Mouse (Mus musculus) liver, embryonic 15.5 days (tissue): ENCODE data around the gene Tex29. TPM values are rescaled to one million over a fixed set of nuclear protein-coding genes. Genes with fewer than 3 reads are reported as not detected.

Experiments
- ATAC-seq: fragments of 200-750 bp; cut with Nextera tagmentation; 2 replicates; pipeline ENCODE4 v1.8.0; 2017; ENCODE audit warnings: moderate number of reproducible peaks, mild to moderate bottlenecking, moderate library complexity; ENCODE audit not compliant: insufficient read depth
- H3K27ac ChIP-seq: fragments of 300-500 bp; sonication (generic); replicated peaks from 2 replicates; pipeline ENCODE4 v1.5.1; 2015; ENCODE audit warnings: mild to moderate bottlenecking, inconsistent platforms
- H3K27me3 ChIP-seq: fragments of 300-500 bp; sonication (generic); 2 replicates; pipeline ENCODE4 v1.6.1; 2015; ENCODE audit warnings: mild to moderate bottlenecking, inconsistent platforms
- H3K36me3 ChIP-seq: fragments of 300-500 bp; sonication (generic); replicated peaks from 2 replicates; pipeline ENCODE4 v1.6.1; 2015; ENCODE audit warnings: moderate library complexity, mild to moderate bottlenecking, inconsistent platforms
- H3K4me1 ChIP-seq: fragments of 300-500 bp; sonication (generic); replicated peaks from 2 replicates; pipeline ENCODE4 v1.6.1; 2015; ENCODE audit warnings: inconsistent platforms
- H3K4me2 ChIP-seq: fragments of 300-500 bp; sonication (generic); 2 replicates; pipeline ENCODE4 v1.6.1; 2015; ENCODE audit warnings: moderate library complexity, mild to moderate bottlenecking, inconsistent platforms
- H3K4me3 ChIP-seq: fragments of 300-500 bp; sonication (generic); replicated peaks from 2 replicates; pipeline ENCODE4 v1.5.1; 2015; ENCODE audit warnings: mild to moderate bottlenecking, inconsistent platforms
- H3K9ac ChIP-seq: fragments of 300-500 bp; sonication (generic); 2 replicates; pipeline ENCODE4 v1.6.1; 2015; ENCODE audit warnings: moderate library complexity, mild to moderate bottlenecking, inconsistent platforms
- H3K9me3 ChIP-seq: fragments of 300-500 bp; sonication (generic); replicated peaks from 2 replicates; pipeline ENCODE4 v1.6.1; 2016; ENCODE audit warnings: inconsistent platforms
- WGBS: fragments of 180-500 bp; shearing (Covaris S2); methylation state at CpG from one replicate; pipeline ENCODE4 v1.1.7; 2015; ENCODE audit warnings: mixed read lengths; ENCODE audit not compliant: insufficient replicate concordance; 5-methylcytosine and 5-hydroxymethylcytosine counted together
- polyA plus RNA-seq: library from polyadenylated mRNA; unstranded; fragments of >200 nt; fragmentation: Nextera tagmentation; extraction: Ambion mirVana; gene quantifications from 2 replicates; pipeline ENCODE4 v1.2.1, GENCODE M21; 2015

Gene Tex29
- polyA plus RNA-seq, 1 experiment from 2014 or later, result not detected

- H3K4me1 ChIP-seq, result peaks cover 7% of the 10 kb centered on the region; the same call in 1 of the 2 replicates
- no peak overlapping the region for H3K4me3 ChIP-seq
- H3K36me3 ChIP-seq, result peaks cover 65% of the 10 kb centered on the region
- H3K27me3 ChIP-seq, result no peaks in the 10 kb centered on the region
- H3K4me2 ChIP-seq, result no peak overlapping the region
- ATAC-seq, result no peak
- H3K9ac ChIP-seq, result no peak overlapping the region
- H3K9me3 ChIP-seq, result no peaks in the 10 kb centered on the region
- no peak overlapping the region for H3K27ac ChIP-seq
- WGBS, result 89% methylated on average over 5 of the region's 5 CpGs
These were observed 29.8 kb upstream of the Tex29 start for GRCm38 (mm10) chr8:11810426-11810825.

- H3K4me2 ChIP-seq, result no peak overlapping the region
- no peaks in the 10 kb centered on the region for H3K27me3 ChIP-seq
- H3K4me3 ChIP-seq, result no peak overlapping the region
- peaks cover 73% of the 10 kb centered on the region for H3K36me3 ChIP-seq
- H3K9ac ChIP-seq, result no peak overlapping the region
- H3K27ac ChIP-seq, result no peak overlapping the region
- ATAC-seq, result no peak
- no peaks in the 10 kb centered on the region for H3K9me3 ChIP-seq
- H3K4me1 ChIP-seq, result peaks cover 7% of the 10 kb centered on the region; the same call in 1 of the 2 replicates
- WGBS, result 75% methylated on average over 7 of the region's 7 CpGs
These were observed 26.5 kb upstream of the Tex29 start for GRCm38 (mm10) chr8:11813801-11814200.

DNA sequence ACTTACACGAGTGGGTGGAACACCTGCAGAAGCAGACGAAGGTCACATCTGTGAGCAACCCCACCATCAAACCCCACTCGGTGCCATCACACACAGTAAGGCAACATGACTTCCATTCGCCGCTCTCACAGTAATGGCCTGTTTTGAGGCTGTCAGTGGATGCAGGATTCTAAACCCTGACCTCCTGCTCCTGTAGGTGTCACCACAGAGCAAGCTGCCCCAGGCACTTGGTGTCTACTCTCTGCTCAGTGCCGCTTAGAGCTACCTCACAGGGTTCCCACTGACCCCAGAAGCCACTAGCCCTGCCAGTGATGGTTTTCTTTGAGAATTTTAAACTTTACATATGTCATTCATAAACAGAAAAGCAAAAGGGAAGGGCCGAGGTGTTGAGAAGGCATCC lies 25.1 kb upstream of the Tex29 start:
- Histone ChIP-seq H3K4me2 (no peak overlapping the region), H3K27ac (no peak overlapping the region), H3K4me1 (peaks cover 7% of the 10 kb centered on the region; the same call in 1 of the 2 replicates), H3K36me3 (peaks cover 73% of the 10 kb centered on the region), H3K9me3 (no peaks in the 10 kb centered on the region), H3K9ac (no peak overlapping the region), H3K27me3 (no peaks in the 10 kb centered on the region), H3K4me3 (no peak overlapping the region)
- ATAC-seq, result no peak
- WGBS, result 68% methylated on average over 7 of the region's 7 CpGs

- Histone ChIP-seq H3K27me3 (no peaks in the 10 kb centered on the region), H3K9ac (no peak overlapping the region), H3K27ac (no peak overlapping the region), H3K4me2 (no peak overlapping the region), H3K9me3 (no peaks in the 10 kb centered on the region), H3K36me3 (peaks cover 88% of the 10 kb centered on the region), H3K4me3 (no peak overlapping the region), H3K4me1 (no peaks in the 10 kb centered on the region)
- ATAC-seq, result no peak
- 74% methylated on average over 5 of the region's 5 CpGs for WGBS
These were observed 20.1 kb upstream of the Tex29 start for GRCm38 (mm10) chr8:11820136-11820535.

DNA sequence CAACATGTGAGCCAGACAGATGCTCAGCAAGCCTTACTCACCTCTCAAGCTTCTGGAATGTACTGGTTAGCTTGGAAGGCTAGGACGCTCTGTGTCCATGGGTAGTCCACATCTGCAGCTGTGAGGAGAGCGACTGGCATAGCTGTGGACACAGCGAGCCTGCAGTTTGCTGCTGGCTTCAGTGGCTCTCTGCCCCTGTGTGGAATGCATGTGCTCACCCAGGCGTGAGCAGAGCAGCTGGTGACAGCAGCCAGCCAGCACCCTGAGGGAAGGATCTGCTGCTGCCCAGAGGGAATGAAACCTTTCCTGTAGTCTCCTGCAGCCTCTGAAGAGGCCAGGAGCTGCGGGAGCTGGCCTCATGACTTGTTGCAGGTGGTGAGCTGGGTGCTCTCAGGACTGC lies 19.7 kb upstream of the Tex29 start:
- H3K4me1 ChIP-seq, result no peaks in the 10 kb centered on the region
- no peak overlapping the region for H3K27ac ChIP-seq
- no peaks in the 10 kb centered on the region for H3K9me3 ChIP-seq
- no peak overlapping the region for H3K4me2 ChIP-seq
- no peaks in the 10 kb centered on the region for H3K27me3 ChIP-seq
- 75% methylated on average over 5 of the region's 5 CpGs for WGBS
- H3K4me3 ChIP-seq, result no peak overlapping the region
- peaks cover 86% of the 10 kb centered on the region for H3K36me3 ChIP-seq
- ATAC-seq, result no peak
- no peak overlapping the region for H3K9ac ChIP-seq

- Histone ChIP-seq H3K27ac (no peak overlapping the region), H3K4me1 (no peaks in the 10 kb centered on the region), H3K9me3 (no peaks in the 10 kb centered on the region), H3K4me2 (no peak overlapping the region), H3K36me3 (peaks cover 75% of the 10 kb centered on the region), H3K4me3 (no peak overlapping the region), H3K9ac (no peak overlapping the region), H3K27me3 (no peaks in the 10 kb centered on the region)
- WGBS, result 81% methylated on average over 14 of the region's 14 CpGs
- ATAC-seq, result no peak
These were observed 18.6 kb upstream of the Tex29 start for GRCm38 (mm10) chr8:11821451-11822206.

- peaks cover 73% of the 10 kb centered on the region for H3K36me3 ChIP-seq
- no peak for ATAC-seq
- H3K9me3 ChIP-seq, result no peaks in the 10 kb centered on the region
- no peak overlapping the region for H3K4me2 ChIP-seq
- no peak overlapping the region for H3K9ac ChIP-seq
- WGBS, result 71% methylated on average over 9 of the region's 9 CpGs
- H3K4me3 ChIP-seq, result no peak overlapping the region
- H3K4me1 ChIP-seq, result no peaks in the 10 kb centered on the region
- H3K27ac ChIP-seq, result no peak overlapping the region
- H3K27me3 ChIP-seq, result no peaks in the 10 kb centered on the region
These were observed 17.7 kb upstream of the Tex29 start for GRCm38 (mm10) chr8:11822550-11823060.

DNA sequence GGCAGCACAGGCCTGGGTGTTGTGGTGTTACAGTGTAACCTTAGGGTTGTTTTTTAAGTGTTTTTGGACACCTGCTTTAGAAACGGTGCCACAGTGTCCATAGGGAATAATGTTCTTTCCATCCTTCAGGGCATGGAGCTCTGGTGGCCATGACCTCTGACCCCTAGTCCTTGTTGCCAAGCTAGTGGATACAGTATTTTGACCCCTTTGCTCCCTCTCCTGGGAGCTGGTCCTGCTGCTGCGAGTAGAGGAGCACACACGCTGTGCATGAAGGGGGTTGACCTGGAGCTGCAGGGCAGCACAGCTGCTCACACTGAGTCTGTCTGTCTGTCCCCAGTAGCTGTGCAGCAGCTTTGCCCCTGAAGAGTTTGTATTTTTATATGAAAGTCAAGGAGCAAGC lies 14.5 kb upstream of the Tex29 start:
- Histone ChIP-seq H3K9ac (no peak overlapping the region), H3K36me3 (peaks cover 43% of the 10 kb centered on the region), H3K27me3 (no peaks in the 10 kb centered on the region), H3K27ac (no peak overlapping the region), H3K4me1 (no peaks in the 10 kb centered on the region), H3K4me3 (no peak overlapping the region), H3K4me2 (no peak overlapping the region), H3K9me3 (no peaks in the 10 kb centered on the region)
- ATAC-seq, result no peak
- WGBS, result 77% methylated on average over 3 of the region's 3 CpGs

DNA sequence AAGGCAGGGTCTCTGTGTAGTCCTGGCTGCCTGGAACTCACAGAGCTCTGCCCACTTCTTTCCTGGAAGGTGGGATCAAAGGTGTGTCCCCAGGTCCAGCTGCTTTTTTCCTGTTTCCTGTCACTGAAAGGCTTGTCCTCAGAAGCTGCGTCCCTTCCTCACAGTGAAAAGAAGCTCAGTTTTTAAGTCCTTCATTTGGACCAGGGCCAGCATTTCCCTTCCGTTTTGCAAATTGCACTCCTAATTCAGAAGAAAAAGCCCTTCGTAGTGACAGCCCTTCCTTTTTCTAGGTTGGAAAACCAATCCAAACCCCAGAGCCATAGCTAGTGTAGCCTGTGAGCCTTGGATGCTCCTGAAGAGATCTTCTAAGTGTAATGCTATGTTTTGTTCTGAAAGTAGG lies 13.0 kb upstream of the Tex29 start:
- Histone ChIP-seq H3K27me3 (no peaks in the 10 kb centered on the region), H3K9me3 (no peaks in the 10 kb centered on the region), H3K36me3 (peaks cover 34% of the 10 kb centered on the region), H3K4me2 (no peak overlapping the region), H3K27ac (no peak overlapping the region), H3K4me3 (no peak overlapping the region), H3K4me1 (peaks cover 3% of the 10 kb centered on the region; the same call in 1 of the 2 replicates), H3K9ac (no peak overlapping the region)
- no peak for ATAC-seq
- 61% methylated on average over 3 of the region's 3 CpGs for WGBS

GRCm38 (mm10) chr8:11830214-11831046 lies 9.8 kb upstream of the Tex29 start:
- Histone ChIP-seq H3K9me3 (no peaks in the 10 kb centered on the region), H3K4me2 (no peak overlapping the region), H3K4me3 (no peak overlapping the region), H3K4me1 (peaks cover 3% of the 10 kb centered on the region; the same call in 1 of the 2 replicates), H3K27ac (no peak overlapping the region), H3K36me3 (peaks cover 34% of the 10 kb centered on the region), H3K9ac (no peak overlapping the region), H3K27me3 (no peaks in the 10 kb centered on the region)
- WGBS, result 74% methylated on average over 16 of the region's 16 CpGs
- no peak for ATAC-seq

DNA sequence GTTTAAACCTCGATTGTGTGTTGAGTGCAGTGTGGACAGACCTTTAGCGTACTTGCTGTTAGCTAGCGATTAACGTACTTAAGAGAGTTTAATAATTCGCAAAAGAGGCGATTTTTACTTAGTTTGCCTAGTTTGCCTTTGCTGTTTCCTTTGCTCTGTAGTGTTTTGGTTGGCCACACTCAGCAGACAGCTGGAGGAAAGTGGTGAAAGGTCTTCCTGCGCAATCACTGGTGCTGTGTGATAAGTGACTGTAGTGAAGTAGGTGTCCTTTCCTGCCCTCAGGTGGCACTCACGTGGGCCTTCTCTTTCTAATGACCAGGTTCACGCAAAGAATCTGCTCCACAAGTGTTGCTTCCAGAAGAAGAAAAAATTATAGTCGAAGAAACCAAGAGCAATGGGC lies 9.1 kb upstream of the Tex29 start:
- H3K27ac ChIP-seq, result no peak overlapping the region
- peaks cover 3% of the 10 kb centered on the region; the same call in 1 of the 2 replicates for H3K4me1 ChIP-seq
- H3K9ac ChIP-seq, result no peak overlapping the region
- 0 out of 2 replicates have a peak, but pooled peaks have one; percentile 25 for ATAC-seq
- WGBS, result 58% methylated on average over 10 of the region's 10 CpGs
- peaks cover 34% of the 10 kb centered on the region for H3K36me3 ChIP-seq
- H3K9me3 ChIP-seq, result no peaks in the 10 kb centered on the region
- H3K4me3 ChIP-seq, result no peak overlapping the region
- no peaks in the 10 kb centered on the region for H3K27me3 ChIP-seq
- no peak overlapping the region for H3K4me2 ChIP-seq
